Mouse (Mus musculus) embryonic facial prominence, embryonic 11.5 days (tissue): ENCODE measurements around the gene Eed. TPM values are rescaled to one million over a fixed set of nuclear protein-coding genes. Genes with fewer than 3 reads are reported as not detected.

Experiments
- ATAC-seq: fragments of 200-750 bp; cut with Nextera tagmentation; replicated peaks from 2 replicates; pipeline ENCODE4 v1.8.0; 2017; ENCODE audit warnings: low read depth; ENCODE audit not compliant: insufficient number of reproducible peaks, low FRiP score, low TSS enrichment
- DNase-seq: peaks from one replicate; pipeline ENCODE4 v3.0.0-alpha.2; 2015; ENCODE audit warnings: low spot score
- H3K27ac ChIP-seq: fragments of 300-500 bp; sonication (generic); replicated peaks from 2 replicates; pipeline ENCODE4 v1.5.1; 2014; ENCODE audit warnings: mild to moderate bottlenecking, low read depth, low read length, control low read depth
- H3K27me3 ChIP-seq: fragments of 300-500 bp; sonication (generic); 2 replicates; pipeline ENCODE4 v1.6.1; 2014; ENCODE audit warnings: mild to moderate bottlenecking, low read length, moderate library complexity, mixed read lengths; ENCODE audit not compliant: control insufficient read depth, insufficient read depth
- H3K36me3 ChIP-seq: fragments of 300-500 bp; sonication (generic); replicated peaks from 2 replicates; pipeline ENCODE4 v1.6.1; 2014; ENCODE audit warnings: low read depth, mild to moderate bottlenecking, low read length, moderate library complexity, mixed read lengths; ENCODE audit not compliant: control insufficient read depth, insufficient read depth
- H3K4me1 ChIP-seq: fragments of 300-500 bp; sonication (generic); 2 replicates; pipeline ENCODE4 v1.6.1; 2014; ENCODE audit warnings: low read length, mixed read lengths; ENCODE audit not compliant: control insufficient read depth, insufficient read depth
- H3K4me2 ChIP-seq: fragments of 300-500 bp; sonication (generic); 2 replicates; pipeline ENCODE4 v1.6.1; 2014; ENCODE audit warnings: low read depth, mild to moderate bottlenecking, control low read depth, low read length, moderate library complexity
- H3K4me3 ChIP-seq: fragments of 300-500 bp; sonication (generic); 2 replicates; pipeline ENCODE4 v1.5.1; 2014; ENCODE audit warnings: low read depth, low read length, control low read depth
- H3K9ac ChIP-seq: fragments of 300-500 bp; sonication (generic); replicated peaks from 2 replicates; pipeline ENCODE4 v1.6.1; 2014; ENCODE audit warnings: mild to moderate bottlenecking, control low read depth, low read length
- H3K9me3 ChIP-seq: fragments of 300-500 bp; sonication (generic); replicated peaks from 2 replicates; pipeline ENCODE4 v1.6.1; 2016; ENCODE audit warnings: mild to moderate bottlenecking, low read length, inconsistent platforms, mixed read lengths; ENCODE audit not compliant: control insufficient read depth
- WGBS: fragments of 180-500 bp; shearing (Covaris S2); extraction: QIAGEN DNeasy Blood & Tissue Kit; methylation state at CpG from one replicate; pipeline ENCODE4 v1.1.7; 2014; 5-methylcytosine and 5-hydroxymethylcytosine counted together
- polyA plus RNA-seq: library from polyadenylated mRNA; unstranded; fragments of >200 nt; fragmentation: Nextera tagmentation; extraction: Ambion mirVana; gene quantifications from 2 replicates; pipeline ENCODE4 v1.2.1, GENCODE M21; 2014

Gene Eed
- polyA plus RNA-seq, result 93.2 and 100 TPM in 2 replicates

DNA sequence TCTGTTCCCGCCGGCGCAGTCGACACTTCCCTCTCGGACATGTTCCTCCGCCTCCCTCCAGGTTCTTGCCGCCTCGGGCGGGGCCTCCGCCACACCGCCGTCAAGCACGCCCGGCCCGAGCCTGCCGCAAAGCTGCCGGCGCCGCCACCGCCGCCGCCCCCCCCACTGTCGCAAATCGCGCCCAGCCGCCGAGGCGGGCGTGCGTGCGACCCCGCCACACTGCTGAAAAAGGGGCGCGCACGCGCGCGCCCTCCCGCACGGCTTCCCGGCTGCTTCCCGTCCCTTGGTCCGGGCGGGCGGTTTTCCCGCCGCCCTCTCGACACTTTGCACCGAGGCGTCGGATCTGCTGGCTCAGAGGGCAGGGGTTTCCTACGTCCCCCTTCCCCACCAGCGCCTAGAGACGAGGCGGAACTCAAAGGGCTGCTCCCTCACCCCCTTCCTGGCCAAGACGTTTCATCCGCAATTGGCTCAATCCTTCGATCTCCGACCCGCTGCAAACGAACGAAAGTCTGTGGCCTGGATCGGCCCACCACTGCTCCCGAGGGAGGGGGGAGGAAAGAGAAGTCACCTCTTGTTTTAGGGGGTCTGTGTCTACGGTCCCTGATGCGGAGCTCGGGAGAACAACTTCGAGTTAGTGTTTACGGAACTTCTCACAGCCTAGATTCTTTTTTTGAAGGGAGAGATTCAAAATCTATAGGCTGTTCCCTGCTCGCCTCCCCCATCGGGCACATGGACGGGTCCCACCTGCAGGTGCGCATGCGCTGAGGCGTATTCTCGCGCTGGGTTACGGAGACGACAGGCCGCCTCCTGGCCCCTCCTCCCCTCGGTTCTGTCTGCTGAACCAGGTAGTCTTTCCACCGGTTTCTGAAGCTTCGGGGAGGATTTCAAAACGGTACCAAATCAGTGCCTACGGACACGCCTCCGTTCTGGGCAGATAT is at the start of gene Eed:
Eed (minus strand) TSS at position 499 of the 938 bp plus-strand sequence.
- under 1% methylated on average over 86 of the region's 87 CpGs for WGBS
- H3K4me3 ChIP-seq, result peak within 1 kb of the TSS; percentile 77
- ATAC-seq, result peak; percentile 85

DNA sequence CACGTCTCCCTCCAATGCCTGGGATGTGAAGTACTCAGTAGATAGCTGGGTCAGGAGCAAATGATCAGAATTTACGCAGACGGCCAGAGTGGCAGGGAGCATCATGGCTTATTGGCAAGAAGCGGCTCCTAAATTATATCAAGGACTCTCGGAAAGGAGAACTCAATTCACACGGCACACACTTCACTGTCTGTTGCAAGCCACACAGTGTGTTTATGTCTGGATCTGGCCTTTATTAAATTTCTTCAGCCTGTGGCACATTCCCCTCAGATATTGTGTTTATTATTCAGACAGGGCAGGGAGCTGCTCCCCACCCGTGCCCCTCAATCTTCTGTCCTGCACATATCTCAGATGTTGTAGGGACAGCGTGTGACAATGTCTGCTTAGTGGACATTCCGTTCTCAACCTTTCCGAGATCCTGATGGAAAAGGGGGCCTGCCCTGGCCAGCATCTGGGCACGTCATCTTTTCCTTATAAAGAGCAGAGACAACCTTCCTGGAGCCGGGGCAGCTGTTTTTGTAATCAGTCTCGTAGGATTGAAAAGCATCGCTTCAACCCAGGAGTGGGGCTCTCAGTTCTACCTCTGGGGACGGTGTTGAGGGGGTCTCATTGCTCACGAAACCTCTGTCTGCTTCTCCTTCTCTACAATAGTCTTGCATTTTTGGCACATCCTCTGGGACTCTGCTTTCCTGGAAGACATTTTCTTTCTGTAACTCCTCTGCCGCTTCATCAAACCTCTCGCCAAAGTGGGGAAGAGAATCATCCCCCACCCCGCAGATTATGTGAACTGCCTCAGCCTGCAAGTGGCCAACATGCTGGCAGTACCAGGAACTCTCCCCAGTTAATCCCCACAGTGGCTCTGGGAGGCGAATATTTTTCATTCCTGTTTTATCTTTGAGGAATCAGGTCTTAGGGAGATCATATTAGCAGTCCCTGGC is 49.0 kb upstream of the Eed start:
- Histone ChIP-seq H3K9ac (no peak overlapping the region), H3K27ac (no peak overlapping the region; the same call in 1 of the 2 replicates), H3K4me2 (no peak overlapping the region), H3K36me3 (no peaks in the 10 kb centered on the region), H3K4me3 (no peak overlapping the region), H3K4me1 (no peaks in the 10 kb centered on the region), H3K9me3 (no peaks in the 10 kb centered on the region), H3K27me3 (no peaks in the 10 kb centered on the region)
- DNase-seq, result peak; percentile 36
- ATAC-seq, result no peak; the same call in 1 of the 2 replicates
- WGBS, result 40% methylated on average over 20 of the region's 20 CpGs

More for the DNA sequence above, at the start of gene Eed:
- no peaks in the 10 kb centered on the region for H3K27me3 ChIP-seq
- peak within 1 kb of the TSS; percentile 66 for H3K4me2 ChIP-seq
- H3K36me3 ChIP-seq, result peaks cover 1% of the 10 kb centered on the region; the same call in 1 of the 2 replicates
- DNase-seq, result peak; percentile 96
- H3K4me1 ChIP-seq, result no peaks in the 10 kb centered on the region
- H3K27ac ChIP-seq, result peak within 1 kb of the TSS; percentile 99
- no peaks in the 10 kb centered on the region for H3K9me3 ChIP-seq
- H3K9ac ChIP-seq, result peak within 1 kb of the TSS; percentile 91

DNA sequence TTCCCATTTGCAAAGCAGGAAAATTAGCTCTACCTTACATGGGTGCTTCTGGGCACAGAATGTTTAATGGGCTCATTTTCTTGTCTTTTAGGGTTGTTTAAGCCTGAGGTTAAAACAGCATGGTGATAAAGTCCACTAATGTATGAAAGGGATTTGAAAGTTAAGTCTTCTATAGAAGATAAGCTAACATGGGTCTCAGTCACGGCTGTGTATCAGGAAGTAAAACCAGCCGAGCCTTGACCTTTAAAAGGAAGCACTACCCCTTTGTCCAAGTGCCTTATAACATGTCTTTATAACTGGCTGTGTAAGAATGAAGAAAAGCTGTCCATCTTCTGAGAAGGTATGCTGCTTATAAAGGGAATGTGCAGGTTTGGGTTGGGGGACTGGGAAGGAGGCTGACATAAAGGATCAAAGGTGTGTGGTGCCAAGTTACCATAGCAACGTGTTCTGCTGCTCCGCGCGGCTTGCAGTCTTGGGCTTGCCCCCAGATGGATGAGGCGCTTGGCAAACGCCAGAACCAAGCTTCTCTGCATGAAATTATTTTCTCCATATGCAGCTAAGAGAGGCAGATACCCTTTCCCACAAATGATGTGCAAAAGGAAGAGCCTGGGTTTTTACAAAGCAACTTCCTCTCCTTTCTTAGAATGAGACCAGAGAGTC is 48.2 kb upstream of the Eed start:
- Histone ChIP-seq H3K9me3 (no peaks in the 10 kb centered on the region), H3K36me3 (no peaks in the 10 kb centered on the region), H3K27ac (no peak overlapping the region; the same call in 1 of the 2 replicates), H3K4me2 (no peak overlapping the region), H3K4me3 (no peak overlapping the region), H3K27me3 (no peaks in the 10 kb centered on the region), H3K4me1 (no peaks in the 10 kb centered on the region), H3K9ac (no peak overlapping the region)
- 16% methylated on average over 8 of the region's 8 CpGs for WGBS
- DNase-seq (peak; percentile 67), ATAC-seq (0 out of 2 replicates have a peak, but pooled peaks have one; percentile 18)

DNA sequence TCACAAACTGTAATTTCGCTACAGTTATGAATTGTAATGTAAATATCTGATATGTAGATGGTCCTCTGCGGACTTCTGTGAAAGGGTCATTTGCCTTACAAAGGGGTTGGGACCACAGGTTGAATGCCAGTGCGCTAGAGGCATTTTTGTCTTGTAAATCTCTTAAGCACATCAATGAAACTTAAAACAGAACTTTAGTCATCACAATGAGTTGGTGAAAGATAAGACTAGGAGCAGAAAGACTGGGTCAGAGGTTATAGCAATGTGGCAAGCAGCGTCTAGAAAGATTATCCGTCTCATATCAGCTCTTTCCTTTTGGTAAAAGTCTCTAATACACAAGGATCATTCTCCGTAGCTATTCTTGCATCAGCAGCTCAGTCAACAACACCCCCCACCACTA is 44.2 kb upstream of the Eed start:
- WGBS, result 56% methylated on average over 6 of the region's 6 CpGs

DNA sequence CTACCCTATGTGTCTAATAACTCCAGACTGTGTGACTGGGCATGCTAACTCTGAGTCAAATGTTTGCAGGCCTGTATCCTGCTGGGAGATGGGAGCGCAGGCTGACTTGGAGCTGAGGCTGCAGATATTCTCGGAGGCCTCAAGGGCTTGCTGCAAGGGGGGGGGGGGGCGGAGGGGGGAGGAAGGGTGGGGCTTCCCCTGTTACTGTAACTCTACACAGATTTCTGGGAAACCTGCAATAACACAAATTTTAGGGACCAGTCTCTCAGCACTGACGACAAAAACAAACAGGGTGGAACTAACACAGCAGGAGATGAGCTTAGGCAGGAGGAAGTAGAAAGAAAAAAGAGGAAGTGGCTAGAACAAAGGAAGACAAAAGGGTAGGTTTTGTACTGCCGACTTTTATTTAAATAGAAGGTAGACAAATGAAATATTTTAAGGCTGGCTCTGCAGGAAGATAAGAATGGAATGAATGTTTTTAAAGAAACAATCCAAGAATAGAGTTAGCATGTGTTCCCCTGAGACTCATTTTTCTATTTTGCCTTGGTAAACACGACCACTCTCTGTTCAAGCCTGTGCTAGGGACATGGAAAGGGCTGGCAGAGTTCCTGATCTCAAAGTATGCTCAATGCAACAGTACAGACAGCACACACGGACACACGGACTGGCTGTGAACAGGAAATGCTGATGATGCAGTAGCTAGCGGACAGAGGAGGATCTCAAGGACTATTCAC is 42.4 kb upstream of the Eed start:
- 0 out of 2 replicates have a peak, but pooled peaks have one; percentile 48 for ATAC-seq
- Histone ChIP-seq H3K36me3 (no peaks in the 10 kb centered on the region), H3K27me3 (no peaks in the 10 kb centered on the region), H3K9me3 (no peaks in the 10 kb centered on the region), H3K4me2 (no peak overlapping the region), H3K9ac (no peak overlapping the region), H3K27ac (no peak overlapping the region), H3K4me3 (no peak overlapping the region), H3K4me1 (no peaks in the 10 kb centered on the region)
- WGBS, result 58% methylated on average over 8 of the region's 9 CpGs
- no peak for DNase-seq

More for the DNA sequence above, 44.2 kb upstream of the Eed start:
- no peak overlapping the region for H3K27ac ChIP-seq
- no peaks in the 10 kb centered on the region for H3K4me1 ChIP-seq
- no peaks in the 10 kb centered on the region for H3K36me3 ChIP-seq
- no peaks in the 10 kb centered on the region for H3K9me3 ChIP-seq
- no peak overlapping the region for H3K9ac ChIP-seq
- DNase-seq (no peak), ATAC-seq (no peak)
- H3K27me3 ChIP-seq, result no peaks in the 10 kb centered on the region
- no peak overlapping the region for H3K4me2 ChIP-seq
- no peak overlapping the region for H3K4me3 ChIP-seq

DNA sequence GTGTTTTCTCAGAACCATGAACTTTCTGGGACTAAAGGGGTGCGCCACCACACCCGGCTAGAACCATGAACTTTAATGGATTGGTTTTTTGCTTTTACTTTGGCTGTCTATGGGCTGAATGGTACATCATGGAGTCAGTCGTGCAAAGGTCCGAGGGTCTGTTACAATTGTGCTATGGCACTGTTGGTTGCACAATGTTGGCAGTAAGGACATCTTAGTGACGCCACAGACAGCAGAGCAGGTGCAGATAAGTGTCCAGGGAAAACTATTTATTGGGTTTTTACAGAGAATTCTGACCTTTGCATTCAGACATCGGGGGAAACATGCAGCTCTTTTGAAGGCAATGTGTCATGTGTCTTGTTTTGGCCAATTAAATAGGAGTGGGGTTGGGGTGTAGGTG is 39.5 kb upstream of the Eed start:
- H3K4me2 ChIP-seq, result no peak overlapping the region

DNA sequence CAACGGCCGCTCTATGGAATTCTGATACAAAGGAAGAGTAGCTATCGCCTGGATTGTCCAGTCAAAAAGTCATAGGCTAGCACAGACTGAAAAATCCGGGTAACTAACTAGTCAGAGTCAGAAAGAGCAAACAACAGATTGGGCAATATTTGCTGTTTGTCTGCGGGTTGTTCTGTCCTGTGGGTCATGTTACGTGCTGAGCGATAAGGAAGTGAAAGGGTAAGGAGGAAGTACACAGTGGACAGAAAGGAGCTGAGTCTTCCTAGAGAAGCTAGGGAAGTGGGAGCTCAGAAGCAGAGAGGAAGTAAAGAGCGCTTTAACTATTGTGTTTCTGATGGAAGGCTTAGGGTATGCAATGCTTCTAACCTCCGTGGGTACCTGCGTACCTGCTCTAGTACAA is 38.8 kb upstream of the Eed start:
- no peaks in the 10 kb centered on the region for H3K27me3 ChIP-seq
- WGBS, result 79% methylated on average over 10 of the region's 10 CpGs

More for the DNA sequence above, 39.5 kb upstream of the Eed start:
- Histone ChIP-seq H3K4me3 (no peak overlapping the region), H3K4me1 (no peaks in the 10 kb centered on the region), H3K27me3 (no peaks in the 10 kb centered on the region), H3K27ac (no peak overlapping the region), H3K9me3 (no peaks in the 10 kb centered on the region), H3K36me3 (no peaks in the 10 kb centered on the region), H3K9ac (no peak overlapping the region)
- no peak for DNase-seq
- WGBS, result 91% methylated on average over 6 of the region's 6 CpGs
- no peak for ATAC-seq

More for the DNA sequence above, 38.8 kb upstream of the Eed start:
- no peaks in the 10 kb centered on the region for H3K36me3 ChIP-seq
- H3K4me3 ChIP-seq, result no peak overlapping the region
- no peaks in the 10 kb centered on the region for H3K4me1 ChIP-seq
- H3K4me2 ChIP-seq, result no peak overlapping the region
- DNase-seq (no peak), ATAC-seq (no peak)
- H3K9me3 ChIP-seq, result no peaks in the 10 kb centered on the region
- H3K9ac ChIP-seq, result no peak overlapping the region
- no peak overlapping the region for H3K27ac ChIP-seq
